Mouse (Mus musculus) ES-E14 (cell line): ENCODE data around the gene Chrne. TPM values are rescaled to one million over a fixed set of nuclear protein-coding genes. Genes with fewer than 3 reads are reported as not detected.
A peak's percentile ranks its signal among the peaks of the same experiment; 100 is the strongest.

Source experiments
- DNase-seq: peaks from one replicate; pipeline ENCODE4 v3.0.0-alpha.2; 2013; ENCODE audit warnings: low read depth, low spot score
- H3K27ac ChIP-seq: 2 replicates; pipeline ENCODE4 v1.5.1; 2012; ENCODE audit warnings: low read depth, mild to moderate bottlenecking, low read length, moderate library complexity, mixed read lengths; ENCODE audit not compliant: poor library complexity, insufficient read depth, severe bottlenecking
- H3K36me3 ChIP-seq: 2 replicates; pipeline ENCODE4 v1.6.1; 2012; ENCODE audit warnings: mild to moderate bottlenecking, low read length, moderate library complexity, mixed read lengths; ENCODE audit not compliant: control insufficient read depth, poor library complexity, insufficient read depth, severe bottlenecking
- H3K4me1 ChIP-seq, 2 experiments: fragments of 150-350 bp in 1 of 2; sonication (generic) in 1 of 2; 2 replicates each; pipeline ENCODE4 v1.6.1; 2012; ENCODE audit warnings: low read length in 2 of 2, mild to moderate bottlenecking in 1 of 2, mixed read lengths in 1 of 2; ENCODE audit not compliant: control insufficient read depth in 2 of 2, insufficient read depth in 2 of 2, poor library complexity in 1 of 2
- H3K4me3 ChIP-seq, 2 experiments: fragments of 150-350 bp in 1 of 2; sonication (generic) in 1 of 2; 2 replicates each; pipeline ENCODE4 v1.5.1; 2012; ENCODE audit warnings: low read length in 2 of 2, low read depth in 1 of 2, mild to moderate bottlenecking in 1 of 2, mixed read lengths in 1 of 2; ENCODE audit not compliant: insufficient read depth in 1 of 2, poor library complexity in 1 of 2, severe bottlenecking in 1 of 2
- H3K9ac ChIP-seq: 2 replicates; pipeline ENCODE4 v1.6.1; 2012; ENCODE audit warnings: low read depth, mild to moderate bottlenecking, low read length, mixed read lengths; ENCODE audit not compliant: poor library complexity, insufficient read depth, severe bottlenecking
- H3K9me3 ChIP-seq: fragments of 150-350 bp; sonication (generic); 2 replicates; pipeline ENCODE4 v1.6.1; 2012; ENCODE audit warnings: low read depth, mild to moderate bottlenecking, low read length; ENCODE audit not compliant: control insufficient read depth, insufficient read depth
- CHD2 ChIP-seq: IDR thresholded peaks from 2 replicates; pipeline ENCODE4 v1.6.1; 2014; ENCODE audit warnings: mild to moderate bottlenecking, low read depth, low read length, inconsistent platforms
- HCFC1 ChIP-seq: IDR thresholded peaks from 2 replicates; pipeline ENCODE4 v1.6.1; 2012; ENCODE audit warnings: low read length, inconsistent platforms, borderline replicate concordance; ENCODE audit not compliant: insufficient read depth
- MAFK ChIP-seq: IDR thresholded peaks from 2 replicates; pipeline ENCODE4 v1.6.1; 2014; ENCODE audit warnings: mild to moderate bottlenecking, low read depth, low read length, inconsistent platforms; ENCODE audit not compliant: insufficient read depth
- ZC3H11A ChIP-seq: IDR thresholded peaks from 2 replicates; pipeline ENCODE4 v1.6.1; 2012; ENCODE audit warnings: low read depth, mild to moderate bottlenecking, inconsistent platforms, low read length, borderline replicate concordance
- ZNF384 ChIP-seq: IDR thresholded peaks from 2 replicates; pipeline ENCODE4 v1.6.1; 2012; ENCODE audit warnings: low read depth, low read length, inconsistent platforms
- in situ Hi-C, 2 experiments: fragments of 600-800 bp; cut with MboI; formaldehyde crosslinking; loops; one replicate each; pipeline ENCODE4 v1.15.1; 2025; ENCODE audit warnings: low sequenced_read_pairs in 2 of 2, inconsistent platforms in 1 of 2; ENCODE audit not compliant: unreplicated experiment in 2 of 2
- total RNA-seq: library from RNA; depleted of rRNA; stranded (reverse); fragments of 300-350 nt; gene quantifications from 2 replicates; pipeline ENCODE4 v1.2.3, GENCODE M21; 2012

Chrne gene
- total RNA-seq, 1 experiment, result not detected

- in situ Hi-C loops, result loop anchor here in 1 of 2 experiments (10.0 kb wide), 1 partner anchor 128 kb away; no protein-coding TSS in a partner anchor
- Histone ChIP-seq H3K27ac (no peak overlapping the region), H3K9ac (no peak overlapping the region), H3K4me3 (no peak overlapping the region), H3K4me1 (peaks cover 4 to 18% of the 10 kb centered on the region in 2 experiments; a peak in 2 of 4 replicates), H3K9me3 (no peaks in the 10 kb centered on the region), H3K36me3 (no peaks in the 10 kb centered on the region)
- no peak for TF ChIP-seq ZNF384
- no peak for TF ChIP-seq ZC3H11A
- no peak for TF ChIP-seq MAFK
- TF ChIP-seq CHD2, result no peak
- no peak for DNase-seq
These were observed 7.9 kb upstream of the Chrne start for GRCm38 (mm10) chr11:70626877-70627276.

- Histone ChIP-seq H3K9me3 (no peaks in the 10 kb centered on the region), H3K9ac (0 out of 2 replicates have a peak overlapping the region, but pooled peaks have one; percentile 15), H3K36me3 (no peaks in the 10 kb centered on the region), H3K4me3 (no peak overlapping the region), H3K27ac (no peak overlapping the region), H3K4me1 (peaks cover 4 to 19% of the 10 kb centered on the region in 2 experiments; a peak in 2 of 4 replicates)
- TF ChIP-seq MAFK, result no peak
- TF ChIP-seq HCFC1, result no peak
- TF ChIP-seq ZC3H11A, result no peak
- no peak for TF ChIP-seq ZNF384
- TF ChIP-seq CHD2, result no peak
- in situ Hi-C loops, result loop anchor here in 1 of 2 experiments (10.0 kb wide), 1 partner anchor 129 kb away; no protein-coding TSS in a partner anchor
- no peak for DNase-seq
These were observed 6.5 kb upstream of the Chrne start for GRCm38 (mm10) chr11:70625473-70625872.

- TF ChIP-seq HCFC1, result no peak
- peak; percentile 53; the same call in 1 of the 2 replicates for TF ChIP-seq ZC3H11A
- no peaks in the 10 kb centered on the region for H3K9me3 ChIP-seq
- in situ Hi-C loops, result loop anchor here in 1 of 2 experiments (10.0 kb wide), 1 partner anchor 132 kb away; no protein-coding TSS in a partner anchor
- DNase-seq, result no peak
- no peak overlapping the region; the same call in 1 of the 2 replicates for H3K9ac ChIP-seq
- no peak overlapping the region for H3K27ac ChIP-seq
- H3K36me3 ChIP-seq, result no peaks in the 10 kb centered on the region
- H3K4me1 ChIP-seq, result peaks cover 4 to 19% of the 10 kb centered on the region in 2 experiments; a peak in 2 of 4 replicates
- H3K4me3 ChIP-seq, result no peak overlapping the region
These were observed 4.2 kb upstream of the Chrne start for GRCm38 (mm10) chr11:70623053-70623742.

GRCm38 (mm10) chr11:70621972-70622814 is 3.2 kb upstream of the Chrne start:
- Histone ChIP-seq H3K36me3 (no peaks in the 10 kb centered on the region), H3K27ac (no peak overlapping the region), H3K4me3 (no peak overlapping the region), H3K9me3 (no peaks in the 10 kb centered on the region), H3K4me1 (peaks cover 4 to 20% of the 10 kb centered on the region in 2 experiments; a peak in 2 of 4 replicates), H3K9ac (no peak overlapping the region; the same call in 1 of the 2 replicates)
- no peak for DNase-seq
- no peak for TF ChIP-seq HCFC1
- no peak for TF ChIP-seq MAFK
- no peak for TF ChIP-seq ZNF384
- no peak for TF ChIP-seq CHD2
- no peak for TF ChIP-seq ZC3H11A
- in situ Hi-C loops, result loop anchor here in 1 of 2 experiments (10.0 kb wide), 1 partner anchor 133 kb away; no protein-coding TSS in a partner anchor
